Mouse (Mus musculus): ENCODE results near the gene Cntnap2.

Cntnap2 gene

DNA sequence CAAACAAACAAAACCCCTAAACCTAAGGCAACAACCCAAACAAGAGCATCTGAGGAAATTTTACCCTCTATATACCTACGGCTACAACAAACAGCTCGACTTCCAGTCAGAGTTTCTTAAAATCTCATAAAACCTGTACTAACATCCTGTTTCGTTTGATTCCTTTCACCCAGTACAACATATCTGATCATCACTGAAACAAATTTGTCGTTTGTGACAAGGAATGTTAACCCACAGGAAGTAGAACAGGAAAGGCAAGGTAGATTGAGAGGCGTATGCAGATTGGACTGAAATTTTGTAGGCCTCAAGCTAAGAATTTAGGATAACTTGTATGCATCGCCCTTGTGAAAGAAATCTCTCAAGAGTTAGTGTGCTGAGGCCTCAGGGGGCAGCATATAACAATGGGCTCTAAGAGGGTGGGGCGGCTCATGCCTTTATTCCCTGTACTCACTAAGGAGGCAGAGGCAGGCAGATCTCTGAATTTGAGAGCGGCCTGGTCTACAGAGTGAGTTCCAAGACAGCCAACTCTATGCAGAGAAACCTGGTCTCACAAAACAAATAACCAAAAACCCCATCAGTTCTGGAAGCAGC is 2291.0 kb downstream of the Cntnap2 start:
- DNase-seq (ENCODE audit: low spot score): no peak
